Mouse (Mus musculus) midbrain, embryonic 14.5 days (tissue): Measurements from ENCODE around the gene Zfp964. TPM values are rescaled to one million over a fixed set of nuclear protein-coding genes. Genes with fewer than 3 reads are reported as not detected.
"Not testable (repeated sequence)": the region's sequence is repeated elsewhere in the genome, so short reads cannot be mapped to it uniquely, and the experiment has no call there.

Source experiments
- ATAC-seq: fragments of 200-750 bp; cut with Nextera tagmentation; 2 replicates; pipeline ENCODE4 v1.8.0; 2017; ENCODE audit warnings: moderate number of reproducible peaks, moderate library complexity; ENCODE audit not compliant: low FRiP score, low TSS enrichment
- DNase-seq: peaks from one replicate; pipeline ENCODE4 v3.0.0-alpha.2; 2015
- H3K27ac ChIP-seq: fragments of 300-500 bp; sonication (generic); replicated peaks from 2 replicates; pipeline ENCODE4 v1.5.1; 2014; ENCODE audit warnings: mild to moderate bottlenecking, low read depth, low read length, moderate library complexity
- H3K27me3 ChIP-seq: fragments of 300-500 bp; sonication (generic); 2 replicates; pipeline ENCODE4 v1.6.1; 2014; ENCODE audit warnings: low read length, control low read depth, mixed read lengths; ENCODE audit not compliant: control insufficient read depth, insufficient read depth
- H3K36me3 ChIP-seq: fragments of 300-500 bp; sonication (generic); 2 replicates; pipeline ENCODE4 v1.6.1; 2014; ENCODE audit warnings: low read length, control low read depth; ENCODE audit not compliant: control insufficient read depth, insufficient read depth
- H3K4me1 ChIP-seq: fragments of 300-500 bp; sonication (generic); 2 replicates; pipeline ENCODE4 v1.6.1; 2014; ENCODE audit warnings: mild to moderate bottlenecking, antibody characterized with exemption, low read length, control low read depth; ENCODE audit not compliant: control insufficient read depth, insufficient read depth
- H3K4me2 ChIP-seq: fragments of 300-500 bp; sonication (generic); 2 replicates; pipeline ENCODE4 v1.6.1; 2014; ENCODE audit warnings: mild to moderate bottlenecking, low read length, moderate library complexity
- H3K4me3 ChIP-seq: fragments of 300-500 bp; sonication (generic); replicated peaks from 2 replicates; pipeline ENCODE4 v1.5.1; 2014; ENCODE audit warnings: low read depth, low read length
- H3K9ac ChIP-seq: fragments of 300-500 bp; sonication (generic); replicated peaks from 2 replicates; pipeline ENCODE4 v1.6.1; 2014; ENCODE audit warnings: mild to moderate bottlenecking, low read length, moderate library complexity
- H3K9me3 ChIP-seq: fragments of 300-500 bp; sonication (generic); 2 replicates; pipeline ENCODE4 v1.6.1; 2016; ENCODE audit warnings: low read length, control low read depth, mixed read lengths; ENCODE audit not compliant: control insufficient read depth
- WGBS: fragments of 180-500 bp; shearing (Covaris S2); extraction: QIAGEN DNeasy Blood & Tissue Kit; methylation state at CpG from one replicate; pipeline ENCODE4 v1.1.7; 2014; 5-methylcytosine and 5-hydroxymethylcytosine counted together
- polyA plus RNA-seq: library from polyadenylated mRNA; unstranded; fragments of >200 nt; fragmentation: Nextera tagmentation; extraction: Ambion mirVana; gene quantifications from 2 replicates; pipeline ENCODE4 v1.2.1, GENCODE M21; 2014

Gene Zfp964
- 1.6 and 1.9 TPM in 2 replicates for polyA plus RNA-seq

- Histone ChIP-seq H3K27me3 (no peaks in the 10 kb centered on the region), H3K4me2 (peak within 1 kb of the TSS; percentile 84), H3K9me3 (peaks cover under 1% of the 10 kb centered on the region; the same call in 1 of the 2 replicates), H3K27ac (peak within 1 kb of the TSS; percentile 86), H3K4me1 (0 out of 2 replicates have a peak, but pooled peaks cover 5% of the 10 kb centered on the region), H3K36me3 (no peaks in the 10 kb centered on the region), H3K4me3 (peak within 1 kb of the TSS; percentile 60), H3K9ac (peak within 1 kb of the TSS; percentile 67)
- under 1% methylated on average over 55 of the region's 55 CpGs for WGBS
- ATAC-seq (peak; percentile 100), DNase-seq (peak; percentile 96)
Observed at GRCm38 (mm10) chr8:69654358-69654981, at the start of gene Zfp964. TSS of gene Zfp964 (plus strand) at chr8:69654479.

GRCm38 (mm10) chr8:69614687-69615086 is 39.6 kb upstream of the Zfp964 start:
- Histone ChIP-seq H3K27me3 (no peaks in the 10 kb centered on the region), H3K9ac (no peak overlapping the region), H3K4me1 (no peaks in the 10 kb centered on the region), H3K36me3 (peaks cover 81% of the 10 kb centered on the region), H3K9me3 (no peaks in the 10 kb centered on the region), H3K4me2 (no peak overlapping the region), H3K4me3 (no peak overlapping the region), H3K27ac (no peak overlapping the region)
- DNase-seq = no peak
- 68% methylated on average over 2 of the region's 2 CpGs for WGBS
- ATAC-seq = no peak

GRCm38 (mm10) chr8:69618078-69618477 is 36.2 kb upstream of the Zfp964 start:
- 100% methylated on average over 1 of the region's 1 CpGs for WGBS

GRCm38 (mm10) chr8:69625095-69625789 is 29.0 kb upstream of the Zfp964 start, which contains the start of gene Zfp868:
TSS of gene Zfp868 (minus strand) at chr8:69625548.
- Histone ChIP-seq H3K4me1 (peaks cover 12% of the 10 kb centered on the region; the same call in 1 of the 2 replicates), H3K36me3 (no peaks in the 10 kb centered on the region), H3K4me3 (peak within 1 kb of the TSS; percentile 72), H3K9me3 (no peaks in the 10 kb centered on the region), H3K4me2 (peak within 1 kb of the TSS; percentile 55), H3K27me3 (no peaks in the 10 kb centered on the region), H3K9ac (peak within 1 kb of the TSS; percentile 86), H3K27ac (peak within 1 kb of the TSS; percentile 99)
- DNase-seq = peak; percentile 99
- peak; percentile 100 for ATAC-seq
- under 1% methylated on average over 41 of the region's 41 CpGs for WGBS

More at GRCm38 (mm10) chr8:69618078-69618477, 36.2 kb upstream of the Zfp964 start:
- DNase-seq = no peak
- no peaks in the 10 kb centered on the region for H3K27me3 ChIP-seq
- H3K4me2 ChIP-seq = no peak overlapping the region
- no peak overlapping the region for H3K27ac ChIP-seq
- no peak overlapping the region for H3K9ac ChIP-seq
- H3K36me3 ChIP-seq = peaks cover 50% of the 10 kb centered on the region
- ATAC-seq = peak; percentile 55
- H3K9me3 ChIP-seq = no peaks in the 10 kb centered on the region
- H3K4me3 ChIP-seq = no peak overlapping the region
- H3K4me1 ChIP-seq = peaks cover 2% of the 10 kb centered on the region; the same call in 1 of the 2 replicates

GRCm38 (mm10) chr8:69653808-69654357 is 396 bp upstream of the Zfp964 start:
- H3K4me1 ChIP-seq = 0 out of 2 replicates have a peak, but pooled peaks cover 5% of the 10 kb centered on the region
- ATAC-seq (no peak), DNase-seq (no peak)
- no peaks in the 10 kb centered on the region for H3K36me3 ChIP-seq
- H3K9ac ChIP-seq = no peak overlapping the region
- peak overlapping the region; percentile 84 for H3K4me2 ChIP-seq
- peak overlapping the region; percentile 60 for H3K4me3 ChIP-seq
- no peaks in the 10 kb centered on the region for H3K27me3 ChIP-seq
- peak overlapping the region; percentile 86; the same call in 1 of the 2 replicates for H3K27ac ChIP-seq
- no peaks in the 10 kb centered on the region for H3K9me3 ChIP-seq
- 41% methylated on average over 10 of the region's 10 CpGs for WGBS

- peaks cover 21% of the 10 kb centered on the region; the same call in 1 of the 2 replicates for H3K36me3 ChIP-seq
- no peaks in the 10 kb centered on the region for H3K4me1 ChIP-seq
- no peaks in the 10 kb centered on the region for H3K27me3 ChIP-seq
- ATAC-seq (no peak), DNase-seq (no peak)
- no peak overlapping the region for H3K4me3 ChIP-seq
- no peak overlapping the region for H3K4me2 ChIP-seq
- no peak overlapping the region for H3K9ac ChIP-seq
- peaks cover 4% of the 10 kb centered on the region; the same call in 1 of the 2 replicates for H3K9me3 ChIP-seq
- H3K27ac ChIP-seq = no peak overlapping the region
Observed at GRCm38 (mm10) chr8:69661294-69661693, 7.0 kb downstream of the Zfp964 start.

- H3K36me3 ChIP-seq = peaks cover 21% of the 10 kb centered on the region; the same call in 1 of the 2 replicates
- H3K27me3 ChIP-seq, DNase-seq, H3K9me3 ChIP-seq, H3K4me1 ChIP-seq, H3K9ac ChIP-seq, H3K4me3 ChIP-seq, ATAC-seq, H3K27ac ChIP-seq, H3K4me2 ChIP-seq: not testable (repeated sequence)
- WGBS = 82% methylated on average over 2 of the region's 2 CpGs
Observed at GRCm38 (mm10) chr8:69665051-69665450, 10.8 kb downstream of the Zfp964 start.

GRCm38 (mm10) chr8:69701810-69702209 is 47.5 kb downstream of the Zfp964 start:
- no peaks in the 10 kb centered on the region for H3K9me3 ChIP-seq
- WGBS = 79% methylated on average over 6 of the region's 6 CpGs
- DNase-seq (no peak), ATAC-seq (no peak)
- H3K27me3 ChIP-seq = no peaks in the 10 kb centered on the region
- H3K27ac ChIP-seq = no peak overlapping the region
- H3K4me1 ChIP-seq = no peaks in the 10 kb centered on the region
- H3K9ac ChIP-seq = no peak overlapping the region
- no peak overlapping the region for H3K4me3 ChIP-seq
- H3K4me2 ChIP-seq = no peak overlapping the region
- peaks cover 47% of the 10 kb centered on the region for H3K36me3 ChIP-seq
